Mouse (Mus musculus) telencephalon, adult 2 months (tissue): ENCODE measurements at regions not wholly inside any gene's neighbourhood (a gene's known extent, or its start where the extent isn't known, plus 50 kb on each side); places are given as distances from the start of the nearest gene placed in this dataset.

ENCODE experiments used
- DNase-seq: peaks from one replicate; pipeline ENCODE4 v3.0.0-alpha.2; 2011; ENCODE audit warnings: low read depth, low spot score

DNA sequence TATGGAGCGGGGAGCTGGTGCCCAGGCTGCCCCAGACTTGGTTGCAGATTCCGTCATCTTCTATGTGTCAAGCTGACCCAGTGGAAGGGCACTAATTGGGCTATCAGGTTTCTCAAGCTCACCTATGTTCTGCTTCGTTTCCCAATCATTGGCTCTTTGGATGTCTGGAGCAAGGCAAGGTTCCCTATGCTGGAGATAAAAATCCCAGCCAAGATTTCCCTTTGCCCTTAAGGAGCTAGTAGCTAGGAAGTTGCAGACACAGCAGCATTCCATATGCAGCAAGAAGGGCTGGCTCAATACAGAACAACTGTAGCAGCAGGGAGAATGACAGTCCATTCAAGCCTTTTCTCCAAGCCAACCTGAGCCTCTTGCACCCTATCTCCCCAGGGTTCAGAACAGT, 159.2 kb upstream of the Zfp706 start:
- DNase-seq = no peak

DNA sequence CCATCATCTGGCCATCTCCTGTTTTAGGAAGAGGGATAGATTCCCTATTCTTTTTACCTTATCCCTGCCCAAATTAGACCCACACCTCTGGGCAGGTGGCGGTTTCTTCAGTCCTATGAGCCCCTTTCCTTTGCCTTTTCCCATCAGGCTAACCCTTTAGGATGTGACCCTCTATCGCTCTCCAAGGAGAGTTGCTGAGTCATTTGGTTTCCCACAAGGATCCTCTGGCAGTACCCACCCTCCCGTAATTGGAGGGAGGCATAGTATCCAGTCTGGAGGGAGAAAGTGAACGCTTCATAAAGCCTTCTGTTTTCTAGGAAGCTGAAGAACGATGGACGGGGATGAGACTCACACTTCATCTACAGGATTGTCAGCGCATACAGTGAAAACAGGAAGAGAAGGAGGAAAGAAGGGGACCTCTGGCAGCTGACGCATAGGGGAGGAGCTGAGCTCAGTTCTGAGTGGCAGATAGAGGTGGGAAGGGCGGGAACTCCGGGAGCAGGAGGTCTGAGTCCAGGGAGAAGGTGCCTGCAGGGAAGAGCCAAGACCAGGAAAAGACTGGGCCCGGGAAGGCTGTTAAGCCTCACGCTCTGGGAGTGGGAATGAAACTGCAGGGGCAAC, 158.4 kb upstream of the Zfp706 start:
- DNase-seq = no peak

DNA sequence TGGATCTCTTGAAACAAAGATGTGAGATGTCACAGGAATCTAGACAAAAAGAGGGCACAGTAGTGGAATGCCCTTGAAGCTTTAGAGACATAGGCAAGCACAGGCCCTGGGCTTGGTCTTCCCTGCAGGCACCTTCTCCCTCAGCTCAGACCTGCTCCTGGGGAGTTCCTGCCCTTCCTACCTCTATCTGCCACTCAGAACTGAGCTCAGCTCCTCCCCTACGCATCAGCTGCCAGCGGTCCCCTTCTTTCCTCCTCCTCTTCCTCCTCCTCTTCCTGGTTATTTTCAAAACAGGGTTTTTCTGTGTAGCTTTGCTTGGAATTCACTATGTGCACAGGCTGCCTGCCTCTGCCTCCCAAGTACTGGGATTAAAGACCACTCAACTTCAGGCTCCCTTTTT, 157.6 kb upstream of the Zfp706 start:
- DNase-seq = no peak

DNA sequence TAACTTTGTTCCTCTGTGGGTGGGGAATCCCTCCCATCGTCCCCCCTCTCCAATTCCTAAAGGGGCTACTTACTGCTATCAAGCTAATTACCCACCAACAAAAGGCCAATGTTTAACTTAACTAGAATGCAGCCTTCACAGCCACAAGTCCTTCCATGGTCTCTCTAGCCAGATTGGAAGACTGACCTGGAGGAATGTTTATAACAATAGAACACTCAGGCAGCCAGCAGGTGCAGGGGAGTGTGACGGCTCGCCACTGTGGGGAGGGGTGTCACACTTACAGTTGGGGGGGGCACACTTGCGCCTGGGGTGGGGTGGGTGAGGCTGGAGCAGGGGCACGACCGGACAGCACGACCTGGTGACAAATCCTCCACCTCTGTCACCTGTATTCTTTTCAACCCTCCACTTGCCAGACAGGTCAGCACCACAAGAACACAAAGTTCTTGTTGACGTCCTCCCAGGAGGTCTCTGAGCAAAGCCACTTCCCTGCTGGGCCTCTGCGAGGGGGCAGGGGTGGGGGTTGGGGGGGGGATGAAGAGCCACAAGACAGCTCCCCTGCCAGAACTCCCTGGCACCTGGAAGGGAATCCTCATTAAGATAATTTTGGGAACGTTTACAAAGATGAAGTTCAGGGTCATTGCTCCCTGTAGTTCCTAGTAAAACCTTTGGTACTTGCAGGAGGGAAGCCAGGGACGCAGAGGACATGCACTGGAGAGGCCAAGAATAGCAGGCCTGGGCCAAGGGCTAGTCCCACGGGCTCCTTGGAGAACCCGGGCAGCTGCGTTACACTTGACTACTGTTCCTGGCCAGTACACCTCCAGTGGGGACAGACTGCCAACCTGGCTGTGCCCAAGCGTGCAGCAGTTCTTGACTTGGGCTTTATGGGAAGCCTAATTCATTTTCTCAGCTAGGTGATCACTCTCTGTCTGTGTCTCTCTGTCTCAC, 156.9 kb upstream of the Zfp706 start:
- no peak for DNase-seq

DNA sequence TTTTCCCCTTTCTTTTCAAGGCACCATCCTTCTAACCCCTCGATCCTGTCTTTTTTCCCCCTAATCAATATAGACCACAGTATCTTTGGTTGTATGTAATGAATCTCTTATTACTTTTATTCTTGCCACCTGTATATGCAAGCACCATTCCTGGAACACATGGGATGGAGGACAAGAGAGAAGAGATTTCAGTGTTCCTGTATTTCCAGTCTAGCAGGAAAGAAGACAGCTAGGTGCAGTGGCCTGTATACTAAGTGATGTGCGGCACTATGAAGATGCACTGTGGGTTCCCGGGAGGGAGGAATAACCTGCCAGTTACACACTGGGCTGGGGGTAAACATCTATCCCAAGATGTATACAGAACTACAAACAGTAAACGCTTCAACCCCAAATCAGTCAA, 152.4 kb upstream of the Zfp706 start:
- no peak for DNase-seq

DNA sequence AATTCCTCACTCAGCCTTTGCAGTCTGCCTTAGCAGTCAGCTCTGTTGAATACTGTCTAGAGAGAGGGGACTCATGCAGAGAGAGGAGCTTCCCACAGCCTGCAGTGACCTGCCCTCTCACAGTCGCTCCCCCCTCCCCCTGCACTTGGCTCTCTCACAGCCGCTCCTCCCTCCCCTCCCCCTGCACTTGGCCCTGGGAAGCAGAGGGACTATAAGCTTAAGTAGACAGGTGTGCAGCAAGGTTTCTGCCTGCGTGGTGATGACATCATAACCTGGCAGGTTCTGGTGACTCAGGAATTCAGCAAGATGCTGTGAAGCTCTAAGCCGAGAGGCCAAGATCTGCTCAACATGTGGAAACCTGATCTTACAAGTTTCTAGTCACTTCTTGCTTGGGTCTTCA, 151.8 kb upstream of the Zfp706 start:
- DNase-seq = no peak

DNA sequence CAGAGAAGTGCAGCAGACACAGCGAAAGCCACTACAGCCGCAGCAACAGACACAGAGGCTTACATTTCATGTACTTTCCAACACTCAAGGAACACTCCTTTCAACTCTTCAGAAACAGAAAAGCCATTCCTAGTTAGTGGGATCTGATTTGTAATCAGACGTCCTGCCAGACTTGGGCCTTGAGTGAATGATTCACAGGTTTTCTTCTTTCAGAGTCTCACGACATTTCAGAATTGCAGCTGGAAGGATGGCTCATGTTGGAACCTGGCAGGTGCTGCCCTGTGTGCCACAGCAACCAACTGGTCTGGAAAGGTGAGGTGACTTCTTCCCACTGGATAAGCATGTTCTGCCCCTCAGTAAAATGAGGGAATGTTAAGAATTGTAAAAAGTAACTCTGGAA, 149.8 kb upstream of the Zfp706 start:
- no peak for DNase-seq

DNA sequence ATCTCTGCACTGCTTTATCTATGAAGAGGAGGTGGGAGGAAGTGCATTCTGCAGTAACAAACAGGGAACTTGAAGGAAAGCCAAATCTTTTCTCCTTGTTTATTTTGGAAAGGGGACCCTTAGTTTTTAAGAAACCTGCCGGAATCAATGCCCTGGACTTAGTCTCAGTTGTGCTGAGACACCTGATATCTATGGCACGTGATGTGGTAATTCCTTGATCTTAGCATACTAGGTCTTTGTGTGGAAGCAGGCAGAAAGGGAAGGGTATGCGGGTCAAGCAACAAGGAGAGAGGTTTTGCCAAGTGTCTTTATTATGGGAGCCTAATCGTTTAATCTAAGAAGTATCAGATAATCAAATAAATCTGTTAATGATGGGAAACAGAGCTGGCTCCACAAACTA, 147.4 kb upstream of the Zfp706 start:
- DNase-seq = no peak

DNA sequence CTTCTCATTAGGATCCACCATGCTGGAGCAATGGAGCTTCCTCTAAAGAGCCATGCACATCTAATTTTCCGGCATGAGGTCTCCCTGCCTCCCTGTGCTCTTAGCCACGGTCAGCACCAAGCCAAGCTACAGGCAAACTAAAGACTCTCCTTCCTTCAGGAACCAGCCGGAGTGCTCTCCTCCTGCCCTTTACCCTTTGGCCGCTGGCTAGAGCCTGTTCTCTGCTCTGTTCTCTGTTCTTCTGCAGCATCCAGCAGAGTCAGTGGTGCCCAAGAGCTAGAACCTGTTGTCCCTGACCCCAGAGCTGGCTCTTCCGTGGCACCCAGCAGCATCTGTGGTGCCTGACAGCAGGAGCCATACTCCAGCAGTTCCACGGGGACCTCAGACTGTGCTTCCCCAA, 145.6 kb upstream of the Zfp706 start:
- no peak for DNase-seq

DNA sequence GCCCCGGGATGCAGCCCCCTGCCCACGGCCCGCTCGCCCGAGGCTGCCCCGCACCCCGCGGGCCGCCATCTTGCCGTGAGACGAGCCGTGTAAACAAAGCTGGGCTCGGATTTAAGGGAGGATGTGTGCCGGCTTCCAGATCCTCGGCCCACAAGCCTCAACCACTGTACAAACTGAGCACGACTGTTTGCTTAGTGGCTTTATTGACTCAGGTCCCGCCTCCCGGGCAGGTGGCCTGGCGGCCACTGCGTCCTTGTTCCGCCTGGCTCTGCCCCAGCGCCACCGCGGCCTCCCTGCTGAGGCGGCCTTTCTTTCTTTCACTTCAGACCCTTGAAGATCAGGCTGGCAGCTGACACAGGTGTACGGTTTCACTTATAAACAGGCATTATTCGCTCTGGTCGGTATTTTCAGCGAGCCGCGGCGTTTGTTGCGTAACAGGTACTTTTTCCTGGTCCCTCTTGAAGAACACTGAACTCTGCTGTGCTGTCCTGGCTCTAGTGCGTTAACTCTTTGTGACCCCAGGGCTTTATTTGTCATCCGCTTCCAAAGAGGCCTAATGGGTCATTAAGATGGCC, 128.1 kb upstream of the Zfp706 start:
- no peak for DNase-seq

DNA sequence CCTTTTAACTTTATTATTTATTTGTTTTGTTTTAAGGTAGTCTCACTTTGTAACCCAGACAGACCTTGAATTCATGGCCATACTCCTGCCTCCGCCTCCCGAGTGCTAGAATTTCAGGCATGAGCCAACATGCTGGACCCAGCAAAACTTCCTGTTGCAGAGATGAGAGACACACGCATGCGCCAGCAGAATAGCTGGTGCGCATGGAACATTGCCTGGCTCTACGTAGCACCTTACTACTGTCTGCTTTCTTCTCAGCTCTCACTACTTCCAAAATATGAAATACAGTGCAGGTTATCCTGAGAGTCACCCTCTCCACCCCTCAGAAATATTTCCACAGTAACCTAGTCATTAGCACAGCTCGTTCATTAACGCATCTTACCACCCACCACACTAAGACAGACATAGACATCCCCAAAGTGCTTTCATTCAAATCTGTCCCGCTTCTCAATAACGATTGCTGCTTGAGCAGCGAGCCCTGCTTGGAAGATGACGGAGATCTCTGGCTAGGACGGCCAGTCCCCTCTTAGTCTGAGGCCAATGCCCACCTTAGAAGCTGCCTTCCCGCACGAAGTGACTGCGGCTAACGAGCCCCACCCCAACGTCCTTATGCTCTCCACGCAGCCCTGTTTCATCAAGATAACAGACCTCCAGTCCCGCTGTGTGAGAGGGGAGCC, 127.5 kb upstream of the Zfp706 start:
- DNase-seq = no peak

DNA sequence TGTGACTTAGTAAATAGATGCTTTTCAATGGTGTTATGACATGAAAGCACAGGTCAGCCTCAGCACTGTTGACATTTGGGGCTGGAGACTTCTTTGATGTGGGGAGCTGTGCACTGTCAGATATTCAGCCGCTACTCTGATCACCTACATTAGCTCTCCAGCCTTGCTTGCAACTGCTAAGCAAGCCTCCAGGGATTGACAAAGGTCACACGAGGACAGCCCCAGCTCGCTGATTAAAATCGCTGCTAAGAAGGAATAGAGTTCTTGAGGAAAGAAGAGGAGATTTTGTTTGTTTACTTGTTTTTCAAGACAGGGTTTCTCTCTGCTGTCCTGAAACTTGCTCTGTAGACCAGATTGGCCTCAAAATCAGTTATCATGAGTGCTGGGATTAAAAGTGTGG, 126.8 kb upstream of the Zfp706 start:
- DNase-seq = no peak

DNA sequence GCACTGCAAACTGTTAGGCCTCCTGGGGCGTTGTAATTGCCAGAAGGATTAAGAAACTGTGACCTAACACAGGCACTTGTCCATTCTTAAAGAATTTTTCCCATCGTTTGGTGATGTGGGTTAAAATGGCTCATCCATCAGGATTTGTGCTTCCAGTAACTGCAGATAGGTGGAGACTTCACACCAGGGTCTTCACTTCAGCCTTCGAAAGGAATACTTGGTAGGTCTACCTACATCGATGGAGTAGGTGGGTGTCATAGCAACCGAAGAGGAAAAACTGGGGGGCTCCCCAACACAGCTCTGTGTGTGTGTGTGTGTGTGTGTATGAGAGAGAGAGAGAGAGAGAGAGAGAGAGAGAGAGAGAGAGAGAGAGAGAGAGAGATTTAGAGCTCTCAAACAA, 126.3 kb upstream of the Zfp706 start:
- DNase-seq = no peak

DNA sequence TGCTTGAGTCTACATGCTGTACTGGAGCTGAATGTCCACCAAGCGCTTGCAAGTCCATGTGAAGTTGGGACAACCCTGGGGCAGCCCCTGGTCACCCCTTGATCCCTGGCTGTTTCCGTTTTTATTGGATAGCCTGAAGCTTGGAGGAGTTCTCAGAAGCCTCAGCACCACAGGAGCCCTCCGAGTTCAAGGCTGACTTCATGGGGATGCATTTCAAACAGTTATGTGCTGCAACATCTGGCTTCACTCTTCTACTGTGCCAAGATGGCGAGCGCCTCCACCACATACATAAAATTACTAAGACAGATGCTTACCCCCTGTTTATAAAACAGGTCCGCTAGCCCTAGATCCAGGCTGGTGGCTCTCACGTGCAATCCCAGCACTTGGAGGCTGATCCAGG, 120.1 kb upstream of the Zfp706 start:
- DNase-seq = no peak

DNA sequence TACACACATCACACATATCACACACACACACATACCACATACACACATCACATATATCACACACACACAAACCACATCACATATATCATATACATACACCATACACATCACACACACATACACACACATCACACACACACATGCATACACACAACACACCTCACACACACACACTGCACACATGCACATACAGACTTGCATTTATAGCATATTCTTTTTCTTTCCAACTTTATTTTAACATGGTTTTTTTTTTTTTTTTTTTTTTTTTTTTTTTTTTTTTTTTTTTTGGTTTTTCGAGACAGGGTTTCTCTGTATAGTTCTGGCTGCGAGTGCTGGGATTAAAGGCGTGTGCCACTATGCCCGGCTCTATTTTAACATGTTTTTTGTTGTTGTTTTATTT, 119.6 kb upstream of the Zfp706 start:
- no peak for DNase-seq

DNA sequence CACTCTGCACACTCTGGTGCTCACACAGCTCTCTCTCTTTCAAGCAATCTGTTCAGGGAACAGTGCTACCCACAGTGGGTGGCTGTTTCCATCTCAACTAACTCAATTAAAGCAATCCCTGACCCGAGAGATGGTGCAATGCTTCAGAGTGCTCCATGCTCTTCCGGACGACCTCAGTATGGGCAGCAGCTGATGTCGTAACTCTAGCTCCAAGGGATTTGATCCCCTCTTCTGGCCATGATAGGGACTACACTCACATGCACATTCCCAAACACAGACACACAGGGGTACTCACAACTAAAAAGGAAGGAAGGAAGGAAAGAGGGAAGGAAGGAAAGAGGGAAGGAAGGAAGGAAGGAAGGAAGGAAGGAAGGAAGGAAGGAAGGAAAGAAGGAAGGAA, 118.2 kb upstream of the Zfp706 start:
- DNase-seq = no peak

DNA sequence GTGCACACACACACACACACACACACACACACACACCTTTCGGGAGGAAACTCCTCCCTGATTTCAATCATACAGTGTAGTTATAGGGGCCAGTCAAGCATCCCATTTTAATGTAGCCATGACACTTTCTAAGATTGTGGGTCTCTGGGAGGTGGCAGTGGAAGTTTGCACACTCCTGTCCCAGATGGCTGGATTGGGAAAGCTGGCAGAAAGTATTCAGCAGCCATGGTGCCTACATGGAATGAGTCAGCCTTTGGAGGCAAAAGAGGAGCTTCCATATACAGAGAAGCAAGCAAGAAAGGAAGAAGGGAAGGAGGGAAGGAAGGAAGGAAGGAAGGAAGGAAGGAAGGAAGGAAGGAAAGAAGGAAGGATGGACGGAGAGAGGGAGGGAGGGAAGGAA, 117.4 kb upstream of the Zfp706 start:
- peak; percentile 55 for DNase-seq

DNA sequence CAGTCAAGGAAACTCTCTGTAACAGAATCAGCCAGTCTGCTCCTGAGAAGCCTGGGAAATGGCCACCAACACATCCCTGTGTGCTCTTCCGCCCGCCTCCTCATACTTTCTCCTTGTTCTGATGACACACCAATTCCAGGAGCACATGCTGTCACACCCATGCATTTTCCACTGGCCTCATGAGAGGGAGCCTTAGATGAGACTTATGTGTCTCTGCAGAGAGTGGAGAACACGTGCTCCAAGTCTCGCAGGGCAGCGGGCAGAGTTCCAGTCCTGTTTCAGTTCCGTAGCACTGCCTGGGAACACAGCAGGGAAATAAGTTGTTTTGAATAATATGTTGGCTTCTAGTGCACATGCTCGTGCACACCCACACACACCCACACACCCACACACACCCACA, 116.7 kb upstream of the Zfp706 start:
- peak; percentile 77 for DNase-seq

DNA sequence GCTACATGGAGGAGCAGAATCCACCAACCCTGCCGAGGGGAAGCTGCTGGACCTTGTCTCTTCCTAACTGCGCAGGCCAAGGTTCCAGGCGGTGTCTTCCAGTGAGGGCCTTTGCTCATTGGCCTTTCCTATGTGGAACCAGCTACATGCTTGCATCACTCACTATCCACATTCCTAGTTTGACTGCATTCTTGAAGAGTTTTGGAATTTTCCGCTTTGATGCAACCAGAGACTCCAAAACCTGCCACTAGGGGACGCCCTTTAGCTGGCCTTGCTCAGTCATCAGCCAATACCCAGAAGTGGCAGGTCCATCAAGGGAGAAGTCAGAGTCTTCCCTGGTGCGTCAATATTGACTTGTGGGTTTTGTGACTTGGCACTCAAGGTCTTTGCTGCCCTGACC, 112.8 kb upstream of the Zfp706 start:
- DNase-seq = no peak

DNA sequence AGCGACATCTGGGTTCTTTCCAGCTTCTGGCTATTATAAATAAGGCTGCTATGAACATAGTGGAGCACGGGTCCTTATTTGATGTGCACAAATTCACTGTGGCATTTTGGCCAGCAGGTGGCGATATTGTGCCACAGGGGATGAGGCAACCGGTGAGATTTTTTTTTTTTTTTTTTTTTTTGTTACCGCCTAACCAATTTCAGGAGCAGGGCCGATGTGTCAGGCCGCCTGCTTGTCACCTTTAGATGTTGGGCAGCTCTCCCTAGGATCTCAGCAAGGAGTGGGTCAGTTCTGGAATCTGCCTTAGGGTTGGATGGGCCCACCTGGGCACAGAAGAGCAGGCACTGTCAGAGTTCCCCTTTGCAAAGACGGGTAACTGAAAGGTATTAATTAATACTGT, 106.5 kb upstream of the Zfp706 start:
- DNase-seq = no peak

DNA sequence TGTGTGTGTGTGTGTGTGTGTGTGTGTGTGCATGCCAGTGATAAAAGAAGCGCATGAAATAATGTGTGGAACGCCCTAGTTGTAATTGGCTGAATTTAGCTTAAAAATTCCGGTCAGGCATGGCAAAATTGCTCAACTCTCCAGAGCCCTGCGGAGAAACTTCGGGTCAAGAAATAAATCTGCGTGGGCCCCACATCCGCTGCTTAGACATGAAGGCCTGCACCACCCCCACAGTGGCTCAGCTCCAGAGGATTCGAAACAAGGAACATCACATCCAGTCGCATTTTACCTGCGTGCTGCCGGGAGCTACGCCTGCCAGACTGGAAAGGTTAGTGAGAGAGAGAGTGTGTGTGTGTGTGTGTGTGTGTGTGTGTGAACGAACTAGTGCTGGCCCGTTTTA, 102.9 kb upstream of the Zfp706 start:
- no peak for DNase-seq

DNA sequence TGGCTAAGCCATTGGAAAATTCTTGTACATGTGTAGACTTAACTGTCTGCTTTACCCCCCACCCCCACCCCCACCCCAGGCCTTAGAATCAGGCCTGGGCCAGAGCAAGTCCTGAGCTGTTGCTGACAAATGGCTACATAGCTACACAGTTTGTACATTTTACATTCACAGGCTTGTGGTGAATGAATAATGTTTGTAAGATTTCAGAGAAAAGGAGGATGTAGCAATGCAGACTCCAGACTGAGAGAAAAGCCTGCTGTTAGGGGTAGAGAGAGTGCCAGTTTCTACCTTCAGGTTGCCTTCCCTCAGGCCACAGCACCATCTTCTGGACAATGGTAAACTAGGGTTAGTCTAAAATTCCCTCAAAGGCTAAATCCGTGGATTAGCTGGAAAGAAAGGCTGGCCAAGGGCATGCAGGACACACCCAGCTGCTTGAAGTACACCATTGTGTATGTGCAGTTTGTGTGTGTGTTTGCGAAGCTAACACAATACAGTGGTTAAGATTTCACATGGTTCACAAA, 94.5 kb upstream of the Zfp706 start:
- DNase-seq = no peak
